In the genomic region with DNA sequence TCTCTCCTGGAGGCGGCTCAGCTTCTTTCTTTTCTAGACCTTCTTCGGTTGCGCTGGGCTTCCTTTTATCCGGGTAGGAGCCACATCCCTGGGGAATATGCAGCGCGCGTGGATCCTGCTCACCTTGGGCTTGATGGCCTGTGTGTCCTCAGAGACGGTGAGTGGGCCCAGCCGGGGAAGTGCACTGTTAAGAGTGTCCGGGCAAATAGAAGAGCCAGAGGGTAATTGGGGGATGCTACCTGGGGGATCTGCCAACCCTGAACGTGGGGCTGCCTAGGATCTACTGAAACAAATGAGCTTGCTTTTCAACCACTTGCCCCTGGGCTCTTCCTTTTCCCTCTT, we compare ENCODE assay signal across 7 mouse cellular contexts.
A peak's percentile ranks its signal among the peaks of the same experiment; 100 is the strongest.
DNase-seq lines count a peak whose midpoint lies in the region; ATAC-seq and TF ChIP-seq lines count a peak whose summit lies in the region.
"Not testable (repeated sequence)": the region's sequence is repeated elsewhere in the genome, so short reads cannot be mapped to it uniquely, and the experiment has no call there.

No protein-coding gene starts in this region.

- not testable (repeated sequence) for H3K27me3 ChIP-seq in embryonic facial prominence, embryonic 12.5 days; hindbrain, embryonic 10.5 days (ENCODE audit: insufficient read depth, poor library complexity, severe bottlenecking); kidney, adult 2 months (replicated peaks; ENCODE audit: control insufficient read depth, insufficient read depth, low read length); limb, embryonic 15.5 days; lung, postnatal 0 days (replicated peaks; ENCODE audit: insufficient read depth, low read length); neural tube, embryonic 12.5 days (replicated peaks)

- H3K27ac ChIP-seq in embryonic facial prominence, embryonic 12.5 days = peak overlapping the region; percentile 67
- H3K27ac ChIP-seq in gastrocnemius, adult 2 months = peak overlapping the region; percentile 72
- H3K27ac ChIP-seq in hindbrain, embryonic 10.5 days = peak overlapping the region; percentile 83
- not testable (repeated sequence) for H3K27ac ChIP-seq in kidney, adult 2 months (ENCODE audit: insufficient read depth, low read depth, low read length); neural tube, embryonic 12.5 days
- H3K27ac ChIP-seq in limb, embryonic 15.5 days = peak overlapping the region; percentile 85
- peak overlapping the region; percentile 51; the same call in 1 of the 2 replicates for H3K27ac ChIP-seq in lung, postnatal 0 days (ENCODE audit: low read length)

- not testable (repeated sequence) for H3K4me1 ChIP-seq in embryonic facial prominence, embryonic 12.5 days; hindbrain, embryonic 10.5 days (replicated peaks); kidney, adult 2 months (ENCODE audit: control insufficient read depth, insufficient read depth, low read length); limb, embryonic 15.5 days; lung, postnatal 0 days (ENCODE audit: insufficient read depth, low read depth, low read length); neural tube, embryonic 12.5 days

- TF ChIP-seq EP300 in lung, postnatal 0 days (IDR thresholded peaks at IDR 0.05) = not testable (repeated sequence)

- H3K4me2 ChIP-seq in embryonic facial prominence, embryonic 12.5 days (replicated peaks) = peak overlapping the region; percentile 70
- peak overlapping the region; percentile 64 for H3K4me2 ChIP-seq in limb, embryonic 15.5 days
- H3K4me2 ChIP-seq in lung, postnatal 0 days (replicated peaks; ENCODE audit: low read depth, low read length) = peak overlapping the region; percentile 60
- peak overlapping the region; percentile 80 for H3K4me2 ChIP-seq in neural tube, embryonic 12.5 days (replicated peaks)

- H3K9me3 ChIP-seq in embryonic facial prominence, embryonic 12.5 days; hindbrain, embryonic 10.5 days; limb, embryonic 15.5 days; lung, postnatal 0 days (ENCODE audit: low read length); neural tube, embryonic 12.5 days: not testable (repeated sequence)

- DNase-seq in gastrocnemius, adult 2 months = peak; percentile 19
- DNase-seq in hindbrain, embryonic 10.5 days (ENCODE audit: low spot score); kidney, adult 2 months; lung, postnatal 0 days (ENCODE audit: low spot score): not testable (repeated sequence)

- intact Hi-C loops in gastrocnemius, adult 2 months (cut with DNase I) = not testable (repeated sequence)

- TF ChIP-seq POLR2A in kidney, adult 2 months (IDR thresholded peaks at IDR 0.05; ENCODE audit: low read depth, low read length) = not testable (repeated sequence)

- WGBS in embryonic facial prominence, embryonic 12.5 days = 5% methylated on average over 11 of the region's 11 CpGs
- 5% methylated on average over 11 of the region's 11 CpGs for WGBS in hindbrain, embryonic 10.5 days
- 8% methylated on average over 11 of the region's 11 CpGs for WGBS in kidney, adult 2 months
- WGBS in limb, embryonic 15.5 days = 5% methylated on average over 11 of the region's 11 CpGs
- WGBS in lung, postnatal 0 days = 6% methylated on average over 11 of the region's 11 CpGs
- 11% methylated on average over 11 of the region's 11 CpGs for WGBS in neural tube, embryonic 12.5 days

- not testable (repeated sequence) for H3K36me3 ChIP-seq in embryonic facial prominence, embryonic 12.5 days; hindbrain, embryonic 10.5 days; kidney, adult 2 months (ENCODE audit: control insufficient read depth, insufficient read depth, low read length); limb, embryonic 15.5 days; lung, postnatal 0 days (ENCODE audit: insufficient read depth, low read length); neural tube, embryonic 12.5 days

- peak overlapping the region; percentile 45 for H3K4me3 ChIP-seq in embryonic facial prominence, embryonic 12.5 days
- peak overlapping the region; percentile 74 for H3K4me3 ChIP-seq in gastrocnemius, adult 2 months
- H3K4me3 ChIP-seq in hindbrain, embryonic 10.5 days = peak overlapping the region; percentile 62
- H3K4me3 ChIP-seq in kidney, adult 2 months (ENCODE audit: insufficient read depth, low read depth, low read length) = peak overlapping the region; percentile 72
- H3K4me3 ChIP-seq in limb, embryonic 15.5 days = peak overlapping the region; percentile 56
- peak overlapping the region; percentile 45 for H3K4me3 ChIP-seq in lung, postnatal 0 days (ENCODE audit: low read depth, low read length)
- peak overlapping the region; percentile 46 for H3K4me3 ChIP-seq in neural tube, embryonic 12.5 days

- not testable (repeated sequence) for TF ChIP-seq CTCF in gastrocnemius, adult 2 months (IDR thresholded peaks at IDR 0.05); kidney, adult 2 months (conservative IDR thresholded peaks at IDR 0.05; ENCODE audit: insufficient read depth, insufficient read length, low read depth, low read length); lung, postnatal 0 days (IDR thresholded peaks at IDR 0.05)

- H3K9ac ChIP-seq in embryonic facial prominence, embryonic 12.5 days = peak overlapping the region; percentile 53; the same call in 1 of the 2 replicates
- peak overlapping the region; percentile 50 for H3K9ac ChIP-seq in limb, embryonic 15.5 days
- 0 out of 2 replicates have a peak overlapping the region, but pooled peaks have one; percentile 1 for H3K9ac ChIP-seq in lung, postnatal 0 days (replicated peaks; ENCODE audit: low read depth)
- H3K9ac ChIP-seq in neural tube, embryonic 12.5 days = peak overlapping the region; percentile 49

- peak; percentile 25; the same call in 1 of the 2 replicates for ATAC-seq in embryonic facial prominence, embryonic 12.5 days (ENCODE audit: insufficient number of reproducible peaks, insufficient read depth, low FRiP score, low TSS enrichment)
- not testable (repeated sequence) for ATAC-seq in limb, embryonic 15.5 days (ENCODE audit: insufficient number of reproducible peaks, low FRiP score, low TSS enrichment, low read depth); lung, postnatal 0 days
- ATAC-seq in neural tube, embryonic 12.5 days (ENCODE audit: low FRiP score, low read depth) = peak; percentile 54

Comparison
In these comparisons a context has a peak if more than half of its experiments do, and no peak if none do; other contexts are left out.
1. H3K9ac ChIP-seq: peak in every context shown above with its lines; median percentile 53 in embryonic facial prominence, embryonic 12.5 days; 50 in limb, embryonic 15.5 days; 49 in neural tube, embryonic 12.5 days; 1 in lung, postnatal 0 days.